Mouse (Mus musculus): ENCODE data around the gene Actl10. TPM values are rescaled to one million over a fixed set of nuclear protein-coding genes. Genes with fewer than 3 reads are reported as not detected.

Gene Actl10
- total and polyA plus RNA-seq, 2 experiments from 2014 or later = not detected

GRCm38 (mm10) chr2:154571976-154572375, 20.4 kb downstream of the Actl10 start:
- no peak for TF ChIP-seq CTCF (IDR thresholded peaks at IDR 0.05; ENCODE audit: low read depth)
- TF ChIP-seq EP300 (IDR thresholded peaks at IDR 0.05; ENCODE audit: low read depth) = no peak
- Histone ChIP-seq H3K9ac (replicated peaks; ENCODE audit: low read depth, low read length) (no peak overlapping the region), H3K27ac (ENCODE audit: low read depth) (no peak overlapping the region), H3K4me3 (ENCODE audit: low read depth, low read length) (no peak overlapping the region), H3K4me2 (ENCODE audit: low read depth, low read length) (no peak overlapping the region), H3K9me3 (replicated peaks; ENCODE audit: control insufficient read depth, low read length) (no peaks in the 10 kb centered on the region), H3K4me1 (ENCODE audit: control insufficient read depth, insufficient read depth) (peaks cover 21% of the 10 kb centered on the region; the same call in 1 of the 2 replicates), H3K36me3 (replicated peaks; ENCODE audit: control insufficient read depth, insufficient read depth, low read length) (no peaks in the 10 kb centered on the region), H3K27me3 (ENCODE audit: control insufficient read depth, insufficient read depth, low read length) (no peaks in the 10 kb centered on the region)
- 74% methylated on average over 8 of the region's 8 CpGs for WGBS
- DNase-seq (ENCODE audit: low spot score) (no peak), ATAC-seq (ENCODE audit: insufficient read depth, low read depth) (no peak)

DNA sequence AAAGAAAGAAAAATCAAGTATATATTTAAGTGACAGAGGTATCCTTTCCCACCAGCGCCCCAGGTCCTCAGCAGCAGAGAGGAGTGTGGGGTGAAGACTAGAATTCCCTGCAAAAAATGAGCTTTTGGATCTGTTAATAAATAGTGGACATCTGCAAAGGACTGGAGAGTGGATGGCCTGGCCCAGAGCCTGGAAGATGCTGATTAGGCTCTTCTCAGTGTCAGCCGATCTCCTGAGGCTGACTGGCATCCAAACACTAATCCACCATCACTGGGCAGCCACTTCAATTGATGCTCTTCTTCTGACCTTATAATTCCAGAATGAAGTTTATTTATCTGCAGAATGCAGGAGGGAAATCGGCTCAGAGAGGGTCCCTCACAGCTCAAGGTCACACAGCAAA, 21.4 kb downstream of the Actl10 start:
- ATAC-seq (ENCODE audit: insufficient read depth, low read depth) (no peak), DNase-seq (ENCODE audit: low spot score) (no peak)
- Histone ChIP-seq H3K4me3 (ENCODE audit: low read depth, low read length) (no peak overlapping the region), H3K27ac (ENCODE audit: low read depth) (no peak overlapping the region), H3K27me3 (ENCODE audit: control insufficient read depth, insufficient read depth, low read length) (no peaks in the 10 kb centered on the region), H3K4me1 (ENCODE audit: control insufficient read depth, insufficient read depth) (peaks cover 14% of the 10 kb centered on the region; the same call in 1 of the 2 replicates), H3K36me3 (replicated peaks; ENCODE audit: control insufficient read depth, insufficient read depth, low read length) (no peaks in the 10 kb centered on the region), H3K9me3 (replicated peaks; ENCODE audit: control insufficient read depth, low read length) (no peaks in the 10 kb centered on the region), H3K9ac (replicated peaks; ENCODE audit: low read depth, low read length) (no peak overlapping the region), H3K4me2 (ENCODE audit: low read depth, low read length) (no peak overlapping the region)
- TF ChIP-seq CTCF (IDR thresholded peaks at IDR 0.05; ENCODE audit: low read depth) (no peak), EP300 (IDR thresholded peaks at IDR 0.05; ENCODE audit: low read depth) (no peak)
- WGBS = 69% methylated on average over 3 of the region's 3 CpGs

DNA sequence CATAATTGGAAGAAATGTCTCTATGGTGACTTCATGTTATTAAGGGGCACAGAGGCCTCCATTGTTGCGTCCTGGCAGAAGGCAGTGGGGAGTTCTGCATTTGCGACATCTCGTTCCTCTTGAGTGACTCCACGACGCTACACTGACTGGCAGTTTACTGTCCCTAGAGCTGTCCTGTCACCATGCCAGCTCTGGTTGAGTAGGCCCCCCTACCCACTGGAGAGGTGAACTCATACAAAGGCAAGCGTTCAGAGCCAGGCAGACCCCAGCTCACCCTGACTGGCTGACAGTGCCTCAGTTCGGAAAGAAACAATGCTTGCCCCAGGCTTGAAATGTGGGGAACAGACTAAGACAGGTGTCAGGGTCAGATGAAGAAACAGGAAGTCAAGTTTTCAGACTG, 22.7 kb downstream of the Actl10 start:
- Histone ChIP-seq H3K36me3 (replicated peaks; ENCODE audit: control insufficient read depth, insufficient read depth, low read length) (no peaks in the 10 kb centered on the region), H3K27ac (ENCODE audit: low read depth) (no peak overlapping the region), H3K4me3 (ENCODE audit: low read depth, low read length) (no peak overlapping the region), H3K27me3 (ENCODE audit: control insufficient read depth, insufficient read depth, low read length) (no peaks in the 10 kb centered on the region), H3K4me1 (ENCODE audit: control insufficient read depth, insufficient read depth) (0 out of 2 replicates have a peak, but pooled peaks cover 5% of the 10 kb centered on the region), H3K9me3 (replicated peaks; ENCODE audit: control insufficient read depth, low read length) (no peaks in the 10 kb centered on the region), H3K9ac (replicated peaks; ENCODE audit: low read depth, low read length) (no peak overlapping the region), H3K4me2 (ENCODE audit: low read depth, low read length) (no peak overlapping the region)
- 74% methylated on average over 7 of the region's 7 CpGs for WGBS
- DNase-seq (ENCODE audit: low spot score) (no peak), ATAC-seq (ENCODE audit: insufficient read depth, low read depth) (no peak)
- TF ChIP-seq EP300 (IDR thresholded peaks at IDR 0.05; ENCODE audit: low read depth) = no peak
- TF ChIP-seq CTCF (IDR thresholded peaks at IDR 0.05; ENCODE audit: low read depth) = no peak

DNA sequence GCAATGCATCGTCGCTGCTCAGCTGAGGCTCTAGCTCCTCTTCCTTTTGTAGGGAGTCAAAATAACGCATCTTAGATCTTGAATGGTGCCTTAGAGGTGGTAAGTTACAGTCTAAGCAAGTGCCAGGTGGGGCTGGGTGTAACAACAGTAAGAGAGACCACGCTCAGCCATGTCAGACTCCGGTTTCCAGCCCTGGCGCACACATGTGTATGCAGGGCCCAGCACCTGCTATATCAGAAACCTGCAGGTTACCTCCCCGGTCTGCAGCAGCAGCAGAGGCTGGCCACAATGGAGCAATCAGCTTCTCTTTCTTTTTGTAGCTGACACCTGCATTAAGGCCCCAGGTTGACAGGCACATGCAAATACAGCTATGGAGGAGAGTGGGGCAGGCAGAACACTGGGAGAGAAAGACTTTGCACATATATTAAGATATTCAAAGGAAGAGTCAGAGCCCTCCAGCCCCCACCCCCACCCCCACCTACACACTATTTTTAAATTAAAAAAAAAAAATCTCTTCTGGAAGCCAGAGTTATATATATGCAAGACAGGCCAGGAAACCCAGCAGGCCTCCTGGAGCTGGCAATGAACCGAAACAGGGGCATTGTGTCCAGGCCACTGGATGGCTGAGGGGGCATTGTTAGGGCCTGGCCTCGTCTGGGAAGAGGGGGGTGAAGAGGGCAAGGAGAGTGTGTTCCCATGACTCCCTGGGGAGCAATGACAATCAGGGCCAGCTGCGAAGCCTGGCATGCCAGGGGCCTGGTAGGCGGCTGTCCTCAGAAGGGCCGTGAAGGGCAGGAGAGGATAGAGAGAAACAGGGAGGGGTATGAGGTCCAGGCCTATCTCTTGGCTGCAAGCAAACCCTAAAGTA, 25.5 kb downstream of the Actl10 start:
- H3K36me3 ChIP-seq (replicated peaks; ENCODE audit: control insufficient read depth, insufficient read depth, low read length) = no peaks in the 10 kb centered on the region
- peak; percentile 61; the same call in 1 of the 2 replicates for ATAC-seq (ENCODE audit: insufficient read depth, low read depth)
- no peak overlapping the region for H3K4me2 ChIP-seq (ENCODE audit: low read depth, low read length)
- no peaks in the 10 kb centered on the region for H3K9me3 ChIP-seq (replicated peaks; ENCODE audit: control insufficient read depth, low read length)
- no peak overlapping the region for H3K4me3 ChIP-seq (ENCODE audit: low read depth, low read length)
- no peak overlapping the region for H3K27ac ChIP-seq (ENCODE audit: low read depth)
- TF ChIP-seq CTCF (IDR thresholded peaks at IDR 0.05; ENCODE audit: low read depth) = no peak
- 60% methylated on average over 12 of the region's 12 CpGs for WGBS
- no peak overlapping the region for H3K9ac ChIP-seq (replicated peaks; ENCODE audit: low read depth, low read length)
- H3K27me3 ChIP-seq (ENCODE audit: control insufficient read depth, insufficient read depth, low read length) = no peaks in the 10 kb centered on the region
- peaks cover 5% of the 10 kb centered on the region; the same call in 1 of the 2 replicates for H3K4me1 ChIP-seq (ENCODE audit: control insufficient read depth, insufficient read depth)
- no peak for DNase-seq (ENCODE audit: low spot score)

DNA sequence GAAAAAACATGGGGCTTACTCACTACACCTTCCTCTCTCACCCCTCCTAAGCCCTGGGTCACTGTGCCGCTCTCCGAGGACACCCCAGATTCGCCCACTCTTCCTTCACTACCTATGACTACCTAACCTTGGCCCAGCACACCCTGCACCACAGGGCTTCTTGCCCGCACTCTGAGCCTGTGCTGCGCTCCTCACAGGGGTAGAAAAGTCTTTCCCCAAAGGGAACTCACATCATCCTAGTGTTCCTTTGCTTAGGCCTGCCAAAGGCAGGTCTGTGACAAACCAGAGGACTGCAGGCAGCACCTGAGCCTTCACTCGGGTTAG, 26.1 kb downstream of the Actl10 start:
- ATAC-seq (ENCODE audit: insufficient read depth, low read depth) = no peak
- 90% methylated on average over 6 of the region's 6 CpGs for whole genome bisulfite sequencing
- H3K4me2 ChIP-seq (ENCODE audit: low read depth, low read length) = no peak overlapping the region
- H3K4me3 ChIP-seq (ENCODE audit: low read depth, low read length) = no peak overlapping the region
- no peaks in the 10 kb centered on the region for H3K9me3 ChIP-seq (replicated peaks; ENCODE audit: control insufficient read depth, low read length)
- peaks cover 5% of the 10 kb centered on the region; the same call in 1 of the 2 replicates for H3K4me1 ChIP-seq (ENCODE audit: control insufficient read depth, insufficient read depth)
- H3K27ac ChIP-seq (ENCODE audit: low read depth) = no peak overlapping the region
- no peaks in the 10 kb centered on the region for H3K36me3 ChIP-seq (replicated peaks; ENCODE audit: control insufficient read depth, insufficient read depth, low read length)
- H3K9ac ChIP-seq (replicated peaks; ENCODE audit: low read depth, low read length) = no peak overlapping the region
- H3K27me3 ChIP-seq (ENCODE audit: control insufficient read depth, insufficient read depth, low read length) = no peaks in the 10 kb centered on the region
- no peak for TF ChIP-seq CTCF (IDR thresholded peaks at IDR 0.05; ENCODE audit: low read depth)
- no peak for TF ChIP-seq EP300 (IDR thresholded peaks at IDR 0.05; ENCODE audit: low read depth)
- DNase-seq (ENCODE audit: low spot score) = no peak
